In genomic region chr13:51748009-51748552, GRCm38 (mm10) we compare ENCODE assay signal across 8 mouse cellular contexts. TPM values are rescaled to one million over a fixed set of nuclear protein-coding genes. Genes with fewer than 3 reads are reported as not detected.
DNase-seq lines count a peak whose midpoint lies in the region; ATAC-seq and TF ChIP-seq lines count a peak whose summit lies in the region.

No protein-coding gene starts in this region.

- TF ChIP-seq POLR2A in small intestine, adult 2 months (IDR thresholded peaks at IDR 0.05; ENCODE audit: low read depth, low read length) = no peak

- H3K27me3 ChIP-seq in embryonic facial prominence, embryonic 12.5 days = no peaks in the 10 kb centered on the region
- H3K27me3 ChIP-seq in small intestine, adult 2 months (ENCODE audit: control insufficient read depth, insufficient read depth, low read length) = no peaks in the 10 kb centered on the region

- H3K27ac ChIP-seq in embryonic facial prominence, embryonic 12.5 days = peak overlapping the region; percentile 83
- no peak overlapping the region for H3K27ac ChIP-seq in small intestine, adult 2 months (ENCODE audit: insufficient read depth, low read depth, low read length)

- no peak overlapping the region for H3K4me2 ChIP-seq in embryonic facial prominence, embryonic 12.5 days (replicated peaks)

- 52% methylated on average over 12 of the region's 12 CpGs for WGBS in embryonic facial prominence, embryonic 12.5 days
- 17% methylated on average over 12 of the region's 12 CpGs for WGBS in small intestine, adult 2 months

- DNase-seq in urinary bladder, postnatal 14 days (ENCODE audit: low spot score) = peak; percentile 71
- DNase-seq in urinary bladder, postnatal 10 days (ENCODE audit: low spot score) = no peak
- peak; percentile 40 to 44 for DNase-seq in heart, postnatal 36 days
- DNase-seq in liver = peak; percentile 89
- DNase-seq in frontal cortex, adult 2 months (ENCODE audit: extremely low spot score in 1 of 2, low spot score in 1 of 2) = no peak
- DNase-seq in layer of hippocampus, postnatal 25 days (ENCODE audit: extremely low spot score in 1 of 2, low spot score in 1 of 2) = no peak

- H3K9ac ChIP-seq in embryonic facial prominence, embryonic 12.5 days = no peak overlapping the region

- no peak for TF ChIP-seq CTCF in small intestine, adult 2 months (IDR thresholded peaks at IDR 0.05; ENCODE audit: extremely low read depth, insufficient read length, insufficient replicate concordance, low read depth, low read length)

- H3K4me1 ChIP-seq in embryonic facial prominence, embryonic 12.5 days = peaks cover 40% of the 10 kb centered on the region
- H3K4me1 ChIP-seq in small intestine, adult 2 months (ENCODE audit: control insufficient read depth, insufficient read depth, insufficient read length, low read length) = peaks cover 9% of the 10 kb centered on the region

- H3K4me3 ChIP-seq in embryonic facial prominence, embryonic 12.5 days = no peak overlapping the region
- H3K4me3 ChIP-seq in small intestine, adult 2 months (ENCODE audit: low read depth, low read length) = peak overlapping the region; percentile 3; the same call in 1 of the 2 replicates

- ATAC-seq in embryonic facial prominence, embryonic 12.5 days (ENCODE audit: insufficient number of reproducible peaks, insufficient read depth, low FRiP score, low TSS enrichment) = peak; percentile 58

- no peaks in the 10 kb centered on the region for H3K36me3 ChIP-seq in embryonic facial prominence, embryonic 12.5 days
- H3K36me3 ChIP-seq in small intestine, adult 2 months (ENCODE audit: control insufficient read depth, insufficient read depth, low read length) = no peaks in the 10 kb centered on the region

- intact Hi-C loops in heart, postnatal 36 days (cut with DNase I) = no loop called here

- H3K9me3 ChIP-seq in embryonic facial prominence, embryonic 12.5 days = no peaks in the 10 kb centered on the region

RNA-seq across cellular contexts. Expression of gene Sema4d, which starts 45.5 kb away (rescaled TPM):
- 6.8 and 7.1 TPM in 2 replicates for polyA plus RNA-seq in embryonic facial prominence, embryonic 12.5 days (2016; fragmentation: Nextera tagmentation; extraction: Ambion mirVana)
- 10 to 100 TPM; 69.8 to 77.5 TPM for total RNA-seq in heart, postnatal 36 days (2021)
- 10.8 and 15.1 TPM in 2 replicates for polyA plus RNA-seq in small intestine, adult 2 months (2012; rRNA removed)
- 80.9 and 95.5 TPM in 2 replicates for polyA plus RNA-seq in frontal cortex, adult 2 months (2012; rRNA removed)
- 100 to 1,000 TPM; 127 to 132 TPM for total RNA-seq in layer of hippocampus, postnatal 25 days (2021)

Comparison
In these comparisons a context has a peak if more than half of its experiments do, and no peak if none do; other contexts are left out.
1. DNase-seq: peak in urinary bladder, postnatal 14 days (single experiment), heart, postnatal 36 days (2 of 2) and liver (single experiment); none in urinary bladder, postnatal 10 days (single experiment), frontal cortex, adult 2 months (0 of 2) and layer of hippocampus, postnatal 25 days (0 of 2).